Mouse (Mus musculus): ENCODE results near the gene B230118H07Rik. TPM values are rescaled to one million over a fixed set of nuclear protein-coding genes. Genes with fewer than 3 reads are reported as not detected.

Gene B230118H07Rik
- total and polyA plus RNA-seq, 3 experiments, result 5.0 to 12.6 (median 9.7) TPM

DNA sequence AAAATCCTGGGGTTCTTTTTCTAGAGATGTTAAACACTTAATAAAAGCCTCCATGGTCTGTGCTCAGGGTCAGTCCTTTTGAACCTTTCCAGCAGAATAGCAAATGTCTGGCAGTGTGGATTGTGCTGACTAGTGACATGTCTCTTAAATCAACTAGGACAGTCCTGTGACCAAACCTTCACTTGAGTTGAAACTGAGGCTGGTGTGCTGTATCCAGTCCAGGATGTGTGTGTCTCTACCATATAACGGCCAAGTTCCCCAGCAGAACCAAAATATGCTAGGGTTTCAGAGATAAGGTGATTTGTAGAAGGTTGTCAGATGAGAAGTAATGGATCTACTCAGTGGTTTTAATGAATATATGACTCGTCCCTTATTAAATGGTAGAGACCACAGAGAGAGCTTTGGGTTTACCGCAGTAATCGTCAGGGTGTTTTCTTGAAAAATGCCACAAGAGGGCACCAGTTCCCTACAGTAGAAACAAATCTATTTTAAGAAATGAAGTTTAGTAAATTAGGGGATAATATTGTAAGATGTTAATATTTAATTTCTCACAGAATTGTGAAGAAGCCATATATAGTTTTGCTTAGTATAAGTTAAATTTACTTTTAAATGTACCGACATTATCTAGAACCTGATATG lies 44.4 kb upstream of the B230118H07Rik start:
- peaks cover 0 to 2% of the 10 kb centered on the region in 2 experiments; a peak in 1 of 4 replicates for H3K4me1 ChIP-seq (ENCODE audit: control insufficient read depth in 1 of 2, insufficient read depth in 2 of 2)
- H3K9ac ChIP-seq (ENCODE audit: insufficient read depth, low read depth), result no peak overlapping the region
- H3K79me2 ChIP-seq (replicated peaks; ENCODE audit: control insufficient read depth, extremely low read depth, insufficient read depth, poor library complexity, severe bottlenecking), result no peaks in the 10 kb centered on the region
- TF ChIP-seq EP300 (IDR thresholded peaks at IDR 0.05; ENCODE audit: low read length) (no peak), CTCF (conservative IDR thresholded peaks at IDR 0.05 in 1 of 2, IDR thresholded peaks at IDR 0.05 in 1 of 2; ENCODE audit: low read depth in 2 of 2, low read length in 2 of 2) (peak in 1 of 2 experiments; percentile 72; a peak in 3 of 4 replicates), RAD21 (IDR thresholded peaks at IDR 0.05; ENCODE audit: low read depth, low read length) (peak; percentile 73), PAX5 (IDR thresholded peaks at IDR 0.05; ENCODE audit: low read length) (no peak), SMC3 (IDR thresholded peaks at IDR 0.05; ENCODE audit: low read depth, low read length) (peak; percentile 49), MEF2A (IDR thresholded peaks at IDR 0.05; ENCODE audit: borderline replicate concordance, low read depth, low read length) (peak; percentile 81)
- in situ Hi-C loops (cut with MboI; ENCODE audit: low pct_ligation_motif_present, low pct_unique_long_range_greater_than_20kb, low sequenced_read_pairs) (no loop called here), dilution Hi-C loops (cut with MboI; ENCODE audit: extremely low pct_ligation_motif_present, extremely low pct_unique_long_range_greater_than_20kb, low sequenced_read_pairs) (no loop called here)
- peaks cover 57 to 84% of the 10 kb centered on the region in 2 experiments for H3K36me3 ChIP-seq (replicated peaks in 1 of 2; ENCODE audit: control insufficient read depth in 1 of 2, insufficient read depth in 1 of 2, low read length in 1 of 2)
- no peaks in the 10 kb centered on the region for H3K27me3 ChIP-seq (replicated peaks)
- no peak overlapping the region for H3K27ac ChIP-seq (ENCODE audit: insufficient read depth, low read depth)
- H3K4me3 ChIP-seq (replicated peaks in 1 of 3; ENCODE audit: low read depth in 2 of 3, low read length in 2 of 3, poor library complexity in 1 of 3), result no peak overlapping the region
- no peak overlapping the region for H3K4me2 ChIP-seq (ENCODE audit: insufficient read depth, low read depth, poor library complexity, severe bottlenecking)
- no peaks in the 10 kb centered on the region for H3K9me3 ChIP-seq (replicated peaks; ENCODE audit: low read length)
- peak; percentile 24 for DNase-seq (ENCODE audit: extremely low read depth)

DNA sequence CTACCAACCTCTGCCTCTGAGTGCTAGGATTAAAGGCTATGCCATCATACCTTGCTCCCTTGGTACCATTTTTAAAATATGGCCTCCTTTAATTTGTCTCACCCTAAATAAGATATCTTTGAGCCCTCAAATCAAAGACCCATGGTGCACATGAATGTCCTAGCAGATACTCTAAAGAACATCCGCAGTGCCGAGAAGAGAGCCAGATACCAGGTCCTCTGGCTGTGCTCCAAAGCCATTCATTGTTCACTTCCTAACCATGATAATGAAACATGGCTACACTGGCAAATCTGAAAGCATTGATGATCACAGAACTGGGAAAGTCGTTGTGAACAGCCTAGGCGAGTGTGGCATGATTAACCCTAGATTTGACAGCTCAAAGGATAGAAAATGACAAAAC lies 43.7 kb upstream of the B230118H07Rik start:
- H3K36me3 ChIP-seq (replicated peaks in 1 of 2; ENCODE audit: control insufficient read depth in 1 of 2, insufficient read depth in 1 of 2, low read length in 1 of 2), result peaks cover 59 to 81% of the 10 kb centered on the region in 2 experiments

More for the DNA sequence above, 43.7 kb upstream of the B230118H07Rik start:
- Histone ChIP-seq H3K4me3 (replicated peaks in 1 of 3; ENCODE audit: low read depth in 2 of 3, low read length in 2 of 3, poor library complexity in 1 of 3) (no peak overlapping the region), H3K4me2 (ENCODE audit: insufficient read depth, low read depth, poor library complexity, severe bottlenecking) (no peak overlapping the region), H3K9me3 (replicated peaks; ENCODE audit: low read length) (no peaks in the 10 kb centered on the region), H3K79me2 (replicated peaks; ENCODE audit: control insufficient read depth, extremely low read depth, insufficient read depth, poor library complexity, severe bottlenecking) (no peaks in the 10 kb centered on the region), H3K27ac (ENCODE audit: insufficient read depth, low read depth) (no peak overlapping the region), H3K9ac (ENCODE audit: insufficient read depth, low read depth) (no peak overlapping the region), H3K27me3 (replicated peaks) (no peaks in the 10 kb centered on the region), H3K4me1 (ENCODE audit: control insufficient read depth in 1 of 2, insufficient read depth in 2 of 2) (no peaks in the 10 kb centered on the region)
- no peak for DNase-seq (ENCODE audit: extremely low read depth)
- in situ Hi-C loops (cut with MboI; ENCODE audit: low pct_ligation_motif_present, low pct_unique_long_range_greater_than_20kb, low sequenced_read_pairs), result no loop called here
- TF ChIP-seq JUN (IDR thresholded peaks at IDR 0.05; ENCODE audit: insufficient read depth, low read depth, low read length) (no peak), ZMIZ1 (IDR thresholded peaks at IDR 0.05; ENCODE audit: low read depth, low read length) (no peak), NELFE (IDR thresholded peaks at IDR 0.05; ENCODE audit: low read depth, low read length) (no peak), ETS1 (conservative IDR thresholded peaks at IDR 0.05; ENCODE audit: low read depth, low read length) (no peak), EP300 (IDR thresholded peaks at IDR 0.05; ENCODE audit: low read length) (no peak), POLR2A (IDR thresholded peaks at IDR 0.05; ENCODE audit: low read depth, low read length) (no peak), MEF2A (IDR thresholded peaks at IDR 0.05; ENCODE audit: borderline replicate concordance, low read depth, low read length) (no peak), PAX5 (IDR thresholded peaks at IDR 0.05; ENCODE audit: low read length) (no peak), POLR2AphosphoS2 (IDR thresholded peaks at IDR 0.05; ENCODE audit: low read depth, low read length) (no peak), SMC3 (IDR thresholded peaks at IDR 0.05; ENCODE audit: low read depth, low read length) (no peak), TCF12 (IDR thresholded peaks at IDR 0.05; ENCODE audit: low read depth, low read length) (no peak), RAD21 (IDR thresholded peaks at IDR 0.05; ENCODE audit: low read depth, low read length) (no peak), BHLHE40 (IDR thresholded peaks at IDR 0.05; ENCODE audit: low read depth, low read length) (no peak), MAZ (IDR thresholded peaks at IDR 0.05; ENCODE audit: low read depth, low read length) (no peak), RCOR1 (conservative IDR thresholded peaks at IDR 0.05; ENCODE audit: low read depth, low read length) (no peak), USF2 (conservative IDR thresholded peaks at IDR 0.05; ENCODE audit: low read depth, low read length) (no peak), MAFK (IDR thresholded peaks at IDR 0.05; ENCODE audit: insufficient replicate concordance, low read length) (no peak), MAX (IDR thresholded peaks at IDR 0.05; ENCODE audit: low read length) (no peak)
- dilution Hi-C loops (cut with MboI; ENCODE audit: extremely low pct_ligation_motif_present, extremely low pct_unique_long_range_greater_than_20kb, low sequenced_read_pairs), result no loop called here
